Mouse (Mus musculus) layer of hippocampus, postnatal 10 days (tissue): Measurements from ENCODE around the gene Gcm2. TPM values are rescaled to one million over a fixed set of nuclear protein-coding genes. Genes with fewer than 3 reads are reported as not detected.

Experiments
- DNase-seq, 2 experiments: peaks; one replicate each; pipeline ENCODE4 v3.0.0; 2021; ENCODE audit warnings: low spot score in 2 of 2
- long read RNA-seq: library from polyadenylated mRNA; stranded (forward); transcript quantifications from one replicate; pipeline ENCODE4 v2.0.0, GENCODE M21; 2023
- total RNA-seq, 2 experiments: library from RNA; stranded (reverse); gene quantifications; 2 replicates each; pipeline ENCODE4 v1.2.3; 2021

Gene Gcm2
- not detected for total RNA-seq
- long read RNA-seq = 0 reads

DNA sequence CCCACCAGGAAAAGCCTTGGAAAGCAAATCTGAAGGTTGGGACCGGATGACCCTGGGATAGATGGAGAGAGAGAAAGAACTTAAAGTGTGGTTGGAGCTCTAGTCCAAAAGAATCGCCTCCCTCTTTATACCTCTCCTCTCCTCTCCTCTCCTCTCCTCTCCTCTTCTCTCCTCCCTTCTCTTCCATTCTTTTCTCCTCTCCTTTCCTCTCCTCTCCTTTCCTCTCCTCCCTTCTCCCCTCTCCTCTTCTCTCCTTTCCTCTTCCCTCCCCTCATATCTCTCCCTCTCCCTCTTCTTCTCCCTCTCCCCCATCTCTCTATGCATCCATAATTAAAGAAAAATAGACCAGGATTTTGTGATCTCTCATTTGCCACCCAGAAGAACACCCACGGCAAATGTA, at the start of gene Gcm2:
Gene Gcm2, minus strand, starts transcription at position 101 of the 400 bp plus-strand sequence.
- DNase-seq = no peak

DNA sequence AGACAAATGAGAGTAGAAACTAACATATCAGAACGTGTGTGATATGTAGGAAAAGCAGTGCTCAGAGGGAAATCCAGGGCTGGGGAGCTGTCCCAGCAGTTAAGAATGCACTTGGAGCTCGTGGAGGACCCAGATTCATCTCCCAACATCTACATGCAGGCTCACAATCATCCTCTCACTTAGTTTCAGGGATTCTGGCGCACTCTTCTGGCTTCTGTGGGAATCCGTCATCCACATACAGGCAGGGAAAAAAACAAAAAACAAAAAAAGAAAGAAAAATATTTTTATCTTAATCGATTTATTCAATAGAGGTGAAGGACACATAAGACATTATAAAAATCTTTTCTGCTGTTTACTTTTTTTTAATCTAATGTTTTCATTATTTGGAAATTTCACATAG, 47.6 kb upstream of the Gcm2 start:
- peak in 1 of 2 experiments; percentile 14 for DNase-seq

DNA sequence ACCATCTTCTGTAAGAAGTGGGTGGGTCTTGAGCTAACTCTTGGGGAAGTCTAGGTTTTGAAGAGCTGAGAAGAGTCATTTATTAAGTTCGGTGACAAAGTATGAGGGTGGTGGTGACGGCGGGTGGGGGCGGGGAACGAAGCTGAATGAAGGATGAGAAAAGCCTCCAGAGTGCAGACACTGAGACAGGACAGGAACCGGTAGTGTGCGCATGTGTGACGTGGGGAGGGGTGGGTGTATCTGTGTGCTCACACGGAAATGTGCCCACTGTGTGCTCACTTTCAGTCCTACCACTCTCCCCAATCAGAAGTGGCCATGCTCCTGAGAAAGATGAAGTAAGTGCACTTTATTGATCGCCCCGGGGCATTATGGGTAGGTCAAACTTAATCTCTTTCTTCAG, 42.3 kb upstream of the Gcm2 start:
- DNase-seq = no peak

GRCm38 (mm10) chr13:41146271-41146670, 35.4 kb upstream of the Gcm2 start:
- peak; percentile 76 to 78 for DNase-seq

- DNase-seq = no peak
Measured at GRCm38 (mm10) chr13:41145433-41145970, 34.7 kb upstream of the Gcm2 start.

DNA sequence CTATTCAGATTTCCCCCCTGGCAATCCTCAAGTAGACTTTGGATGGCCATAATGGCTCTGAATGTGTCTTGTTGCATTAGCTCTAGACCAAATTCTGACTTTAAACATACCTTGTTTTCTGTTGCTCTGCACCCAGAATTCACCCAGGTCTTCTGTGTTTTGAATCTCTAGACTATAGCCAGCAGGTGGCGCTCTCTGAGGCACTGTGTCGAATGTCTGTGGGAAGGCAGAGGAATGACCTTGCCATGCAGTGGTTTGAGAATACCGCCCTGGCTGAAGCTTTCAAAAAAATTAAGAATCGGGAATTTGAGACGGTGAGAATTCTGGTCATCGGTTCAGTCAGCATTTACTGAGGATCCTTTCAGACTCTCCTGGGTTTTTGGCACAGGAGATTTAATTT, 24.1 kb upstream of the Gcm2 start:
- DNase-seq = peak; percentile 66 to 78

- DNase-seq = no peak
Measured at GRCm38 (mm10) chr13:41129061-41129460, 18.2 kb upstream of the Gcm2 start.

- DNase-seq = no peak
Measured at GRCm38 (mm10) chr13:41128326-41128725, 17.5 kb upstream of the Gcm2 start.

DNA sequence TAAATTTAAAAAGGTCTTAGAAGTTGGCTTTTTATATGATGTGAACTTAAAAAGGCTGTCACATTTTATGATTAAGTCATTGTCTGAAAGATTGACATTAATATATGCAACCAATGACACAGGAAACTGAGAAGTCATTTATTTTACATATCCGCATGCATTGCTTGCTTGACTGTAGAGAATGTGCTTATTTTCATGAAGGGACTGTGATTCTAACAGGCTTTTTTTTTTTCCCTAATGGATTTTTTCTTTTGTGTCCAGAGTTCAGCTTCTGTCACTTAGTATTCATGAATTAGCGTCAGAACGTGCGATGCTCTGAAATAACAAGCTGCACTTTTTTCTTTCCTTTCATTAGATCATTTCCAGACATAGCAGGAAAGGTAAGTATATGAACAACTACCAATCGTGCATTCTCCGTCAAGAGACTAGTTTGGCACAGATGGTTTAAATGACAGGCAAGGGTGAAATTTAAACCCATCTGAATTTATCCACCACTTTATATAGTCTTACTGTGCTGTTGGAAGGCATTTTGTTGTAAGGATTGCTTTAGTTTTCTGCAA, 12.9 kb upstream of the Gcm2 start:
- no peak for DNase-seq

DNA sequence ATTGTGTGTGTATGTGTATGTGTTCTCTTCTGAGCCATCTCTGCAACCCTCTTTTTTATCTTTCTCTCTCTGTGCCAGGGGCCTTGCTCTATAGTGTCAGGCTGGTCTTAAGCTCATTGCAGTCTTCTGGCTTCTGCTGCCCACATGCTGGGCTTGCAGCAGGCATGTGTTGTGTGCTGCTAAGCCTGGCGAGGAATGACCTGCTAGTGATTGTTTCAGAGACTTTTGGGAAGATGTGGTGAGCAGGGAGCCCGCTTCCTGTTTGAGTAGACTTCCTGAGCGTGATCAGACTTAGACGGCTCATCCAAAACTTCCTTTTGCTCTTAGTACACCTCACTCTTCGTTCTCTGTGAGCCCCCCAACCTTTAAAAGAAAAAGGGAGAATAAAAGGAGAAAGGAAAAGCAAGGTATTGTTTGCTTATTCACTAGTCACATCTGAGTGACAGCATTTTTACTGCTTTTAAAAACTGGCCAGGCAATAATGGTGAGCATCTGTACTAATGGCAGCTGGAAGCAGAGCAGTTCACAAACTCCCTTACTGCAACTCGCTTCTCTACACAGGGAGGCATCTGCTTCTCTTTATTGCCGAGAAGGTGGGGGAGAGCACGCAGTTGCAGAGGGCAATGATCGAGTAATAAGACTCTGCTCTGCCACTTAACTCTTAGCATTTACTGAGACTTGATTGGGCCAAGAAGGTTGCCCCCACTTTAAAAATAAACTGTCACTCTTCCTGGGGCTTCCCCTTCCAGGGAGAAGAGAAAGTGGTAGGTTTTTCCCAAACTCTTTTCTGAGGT, 8.5 kb upstream of the Gcm2 start:
- DNase-seq = no peak

DNA sequence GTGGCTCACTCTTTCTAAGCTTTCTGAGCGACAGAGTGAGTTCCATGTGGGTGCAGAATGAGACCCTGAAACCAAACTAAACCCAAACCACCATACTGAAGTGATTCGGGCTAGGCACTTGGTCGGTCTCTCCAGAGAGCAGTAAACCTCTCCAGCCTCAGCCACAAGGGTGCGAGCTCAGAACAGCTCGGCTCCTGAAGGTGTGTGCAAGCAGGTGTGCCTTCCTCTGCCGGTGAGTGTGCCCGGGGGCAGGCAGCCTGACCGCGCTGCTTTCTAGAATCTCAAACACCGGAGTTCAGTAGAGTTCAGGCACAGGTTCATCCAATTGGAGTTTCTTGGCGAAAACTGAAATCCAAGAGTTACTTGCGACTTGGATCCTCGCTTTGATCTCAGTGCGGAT, 3.1 kb upstream of the Gcm2 start, which contains the start of gene Sycp2l:
Gene Sycp2l, plus strand, starts transcription at position 368 of the 400 bp plus-strand sequence.
- no peak for DNase-seq

- no peak for DNase-seq
Measured at GRCm38 (mm10) chr13:41105541-41105940, 5.3 kb downstream of the Gcm2 start.

DNA sequence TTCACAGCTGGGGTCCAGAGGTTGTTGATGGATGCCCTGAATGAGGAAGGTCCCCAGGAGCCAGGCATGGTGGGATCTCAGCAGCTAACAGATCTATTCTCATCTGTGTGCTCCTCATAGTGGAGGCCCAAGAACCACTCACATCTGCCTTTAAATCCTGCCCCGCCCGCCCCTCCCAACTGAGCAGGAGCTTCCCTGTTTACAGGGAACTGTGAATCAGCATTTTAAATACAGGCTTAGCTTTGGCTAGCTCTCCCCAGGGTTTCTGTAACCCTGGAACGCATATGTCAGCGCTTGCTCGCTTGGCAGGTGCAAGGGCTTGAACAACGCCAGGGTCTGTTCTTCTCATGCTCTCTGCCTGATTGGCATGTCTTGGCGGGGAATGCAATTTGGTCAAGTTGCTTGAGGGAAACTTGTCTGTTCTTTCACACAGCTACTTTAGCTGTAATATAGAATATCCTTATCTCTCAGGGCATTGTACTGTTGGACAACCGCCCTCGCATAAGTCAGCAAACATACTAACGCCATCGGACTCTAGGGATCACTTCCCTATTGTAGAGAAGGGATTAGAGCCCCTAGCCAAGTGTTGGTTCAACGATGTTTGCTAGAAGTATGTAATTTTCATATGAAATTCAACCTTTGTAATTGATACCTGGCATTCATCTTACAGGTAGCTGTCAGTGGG, 6.9 kb downstream of the Gcm2 start:
- no peak for DNase-seq

DNA sequence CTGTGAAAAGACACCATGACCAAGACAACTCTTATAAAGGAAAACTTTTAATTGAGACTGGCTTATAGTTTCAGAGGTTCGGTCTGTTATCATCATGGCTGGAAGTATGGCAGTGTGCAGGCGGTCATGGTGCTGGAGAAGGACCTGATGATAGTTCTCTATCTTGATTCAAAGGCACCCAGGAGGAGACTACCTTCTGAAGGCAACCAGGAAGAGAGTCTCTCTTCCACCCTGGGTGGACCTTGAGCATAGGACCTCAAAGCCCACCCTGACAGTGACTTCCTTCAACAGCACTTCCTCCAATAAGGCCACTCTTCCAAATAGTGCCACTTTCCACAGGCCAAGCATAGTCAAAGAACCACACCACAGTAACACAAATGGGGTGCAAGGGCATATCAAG, 10.8 kb downstream of the Gcm2 start:
- no peak for DNase-seq

DNA sequence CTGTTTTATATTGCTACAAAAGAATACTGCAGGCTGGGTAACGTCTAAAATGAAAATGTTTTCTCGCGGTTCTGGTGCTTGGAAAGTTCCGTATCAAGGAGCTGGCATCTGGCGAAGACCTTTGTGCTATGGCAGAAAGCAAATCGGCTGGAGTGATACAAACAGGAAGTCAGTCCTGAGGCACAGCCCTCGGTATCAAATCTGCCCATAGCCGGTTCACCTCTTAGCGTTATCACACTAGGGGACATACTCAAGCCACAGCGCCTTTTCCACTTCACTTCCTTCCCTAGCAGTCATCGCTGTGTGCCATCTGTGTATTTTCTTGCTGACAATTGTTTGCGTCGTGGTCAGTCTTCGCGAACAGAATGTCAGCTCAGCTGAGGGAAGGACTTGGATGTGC, 12.5 kb downstream of the Gcm2 start:
- DNase-seq = no peak

GRCm38 (mm10) chr13:41097324-41098058, 13.3 kb downstream of the Gcm2 start:
- no peak for DNase-seq

- DNase-seq = no peak
Measured at GRCm38 (mm10) chr13:41094160-41094559, 16.7 kb downstream of the Gcm2 start.

DNA sequence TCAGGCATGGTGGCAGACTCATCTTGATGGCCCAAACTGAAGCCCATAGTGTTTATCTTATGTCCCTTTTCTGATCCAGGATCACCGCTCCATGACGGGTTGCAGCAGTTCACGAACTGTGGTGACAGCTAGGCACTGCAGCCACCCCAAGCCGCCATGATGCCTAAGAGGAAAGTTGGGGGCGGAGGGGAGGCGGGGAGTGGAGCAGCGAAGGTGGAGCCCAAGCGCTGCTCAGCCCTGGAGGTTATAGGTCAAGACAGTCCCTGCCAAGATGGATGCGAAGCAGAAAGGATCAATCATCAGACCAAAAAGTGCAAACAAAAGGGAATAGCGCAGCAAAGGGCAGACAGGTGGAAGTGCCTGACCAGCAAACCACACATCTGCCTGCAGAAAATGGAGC, 19.6 kb downstream of the Gcm2 start:
- no peak for DNase-seq

DNA sequence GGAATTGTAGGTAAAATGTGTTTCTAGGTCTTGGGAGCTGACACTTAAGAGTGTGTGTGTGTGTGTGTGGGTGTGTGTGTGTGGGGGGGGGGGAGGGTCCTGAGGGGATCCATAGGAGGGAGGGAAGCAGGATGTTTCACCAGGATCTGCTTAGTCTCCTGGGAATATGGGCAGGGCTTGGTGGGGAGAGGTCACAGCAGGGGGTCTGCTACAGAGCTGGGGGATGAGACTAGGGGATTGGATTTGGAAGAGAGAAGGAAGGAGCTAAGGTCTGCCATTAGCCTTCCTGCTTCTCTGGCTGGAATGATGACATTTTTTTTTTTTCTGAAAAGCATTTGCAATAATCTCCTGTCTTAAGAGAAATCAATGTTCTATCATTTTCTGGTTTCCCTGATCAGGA, 22.1 kb downstream of the Gcm2 start:
- DNase-seq = no peak

DNA sequence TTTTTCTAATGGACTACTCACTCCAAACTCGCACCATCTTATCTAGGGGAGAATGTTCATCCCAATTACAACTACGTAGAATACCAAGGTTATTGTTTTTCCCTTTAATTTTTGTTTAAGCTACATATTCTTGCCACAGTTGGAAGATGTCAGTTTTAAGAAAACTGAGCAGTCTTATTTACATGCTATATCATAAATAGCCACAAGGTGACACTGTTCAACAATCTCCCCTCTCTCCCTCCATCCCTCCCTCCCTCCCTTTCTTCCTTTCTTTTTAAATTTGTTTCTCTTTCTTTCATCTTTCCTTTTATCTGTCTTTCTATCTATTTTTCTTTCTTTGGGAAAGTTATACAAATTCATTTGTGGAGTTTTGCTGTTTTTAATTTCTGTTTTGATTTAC, 25.7 kb downstream of the Gcm2 start:
- DNase-seq = no peak

GRCm38 (mm10) chr13:41084521-41084920, 26.3 kb downstream of the Gcm2 start:
- no peak for DNase-seq
